Mouse (Mus musculus) adipocyte (in vitro differentiated cells): Measurements from ENCODE around the gene Ube2ql1.

Experiments used
- DNase-seq: peaks from one replicate; pipeline ENCODE4 v3.0.0-alpha.2; 2016; ENCODE audit warnings: low spot score

Ube2ql1 gene

DNA sequence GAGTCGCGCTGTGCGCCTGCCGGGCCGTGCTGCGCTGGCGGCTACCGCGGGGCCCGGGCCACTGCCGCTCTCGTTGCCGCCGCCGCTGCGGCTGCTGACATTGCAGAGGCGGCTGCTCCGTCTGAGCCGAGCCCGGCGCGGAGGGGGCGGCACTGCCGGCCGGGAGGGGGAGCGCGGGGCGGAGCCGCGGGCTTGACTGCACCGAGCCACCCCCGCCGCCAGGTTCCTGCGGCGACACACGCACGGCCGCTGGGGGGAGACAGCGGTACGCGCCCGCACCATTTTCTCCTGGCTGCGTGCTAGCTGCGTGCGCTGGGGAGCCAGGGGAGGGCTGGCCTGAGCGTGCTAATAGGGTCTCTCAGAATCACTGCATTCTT lies at the start of gene Ube2ql1:
Gene Ube2ql1 (minus strand): TSS at position 131 of the 377 bp plus-strand sequence.
- no peak for DNase-seq

DNA sequence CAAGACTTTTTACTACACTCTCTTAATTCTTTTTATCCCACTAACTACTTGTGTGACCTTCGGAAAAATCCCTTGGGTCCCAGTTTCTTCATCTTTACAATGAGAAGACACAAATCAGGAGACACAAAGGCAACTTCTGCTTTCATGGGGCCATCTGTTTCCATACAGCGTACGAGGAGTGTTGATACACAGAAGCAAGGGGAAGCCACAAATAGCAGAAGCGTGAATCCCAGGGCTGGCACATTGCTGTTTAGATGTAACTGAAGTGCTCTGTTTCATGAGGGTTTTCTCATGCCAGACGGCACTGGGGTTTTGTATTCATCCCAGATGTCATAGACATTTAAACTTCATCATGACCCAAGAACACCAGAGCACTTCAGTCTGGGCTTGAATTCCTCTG lies 49.0 kb upstream of the Ube2ql1 start:
- no peak for DNase-seq

DNA sequence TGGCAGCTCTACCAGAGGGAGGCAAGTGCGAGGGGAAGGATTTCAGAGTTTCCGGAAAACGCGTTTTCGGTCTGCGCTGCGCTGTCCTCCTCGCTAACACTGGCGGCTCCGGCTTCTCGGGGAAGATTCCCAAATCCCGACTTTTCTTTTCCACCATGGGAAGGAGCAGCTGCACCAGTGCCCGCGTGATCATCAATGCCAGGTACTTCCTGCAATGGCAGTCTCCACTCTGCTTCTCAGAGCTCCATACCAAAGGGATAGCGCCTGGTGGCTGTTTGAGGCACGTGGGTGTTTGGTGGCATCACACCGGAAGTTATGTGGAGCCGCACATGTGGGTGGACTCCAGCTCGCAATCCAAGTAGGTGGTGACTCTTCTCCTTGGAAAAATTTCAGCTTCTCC lies 38.5 kb upstream of the Ube2ql1 start:
- no peak for DNase-seq

DNA sequence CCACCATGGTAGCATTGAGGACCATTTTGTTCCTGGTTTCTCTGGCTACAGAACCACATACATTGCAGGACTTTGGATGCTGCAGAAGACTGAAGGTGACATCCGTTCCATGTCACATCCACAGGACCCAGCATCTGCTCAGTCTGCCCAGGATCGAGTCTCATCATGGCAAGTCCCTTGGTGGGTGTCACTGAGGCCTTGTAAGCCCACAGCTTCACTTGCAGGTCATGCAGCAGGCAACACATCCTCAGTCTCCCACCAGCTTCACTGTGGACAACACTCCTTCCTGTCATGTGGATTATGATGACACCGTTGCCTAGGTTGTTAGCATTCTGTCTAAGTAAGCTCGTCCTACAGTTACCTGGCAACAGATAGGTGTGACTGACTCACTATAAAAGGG lies 32.7 kb upstream of the Ube2ql1 start:
- DNase-seq, result no peak

DNA sequence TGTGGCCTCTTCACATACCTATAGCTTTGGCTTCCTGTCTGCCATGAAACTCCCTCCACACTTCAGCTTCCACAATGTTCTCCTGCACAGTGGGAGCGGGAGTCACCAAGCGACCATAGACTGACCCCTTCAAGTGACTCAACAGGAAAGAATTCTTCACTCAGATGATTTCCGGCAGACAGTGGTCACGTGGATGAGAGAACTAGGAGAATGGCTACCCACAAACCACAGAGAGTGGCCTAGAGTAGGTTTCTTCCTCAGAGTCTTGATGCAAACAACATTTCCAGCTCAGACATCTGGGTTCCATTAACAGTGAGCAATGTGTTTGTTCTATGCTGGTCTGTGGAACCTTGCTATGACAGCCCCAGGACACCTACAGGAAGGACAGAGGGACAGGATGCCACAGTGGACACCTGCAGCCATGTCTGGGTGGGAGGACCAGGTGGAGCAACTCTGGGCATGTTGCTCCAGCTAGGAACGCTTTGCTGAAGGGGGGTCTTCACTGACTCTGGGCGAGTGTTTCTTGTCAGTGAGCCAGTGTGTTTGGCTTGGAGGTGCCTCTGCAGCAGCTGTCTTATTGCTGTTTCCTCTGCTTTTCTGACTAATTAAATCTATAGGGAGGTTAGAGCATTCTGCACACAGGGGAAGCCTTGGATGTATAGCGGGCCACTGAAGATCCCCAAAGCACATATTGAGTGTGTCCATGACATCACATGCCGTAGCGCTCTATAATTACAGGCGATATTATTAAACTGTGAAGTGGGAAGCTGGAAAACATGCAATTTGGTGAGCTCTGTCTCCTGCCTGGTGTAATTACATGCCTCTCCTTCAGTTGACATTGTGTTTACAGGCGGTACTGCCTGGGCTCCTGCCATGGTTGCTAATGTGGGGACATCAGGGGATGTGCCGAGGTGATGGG lies 31.1 kb upstream of the Ube2ql1 start:
- DNase-seq, result no peak

DNA sequence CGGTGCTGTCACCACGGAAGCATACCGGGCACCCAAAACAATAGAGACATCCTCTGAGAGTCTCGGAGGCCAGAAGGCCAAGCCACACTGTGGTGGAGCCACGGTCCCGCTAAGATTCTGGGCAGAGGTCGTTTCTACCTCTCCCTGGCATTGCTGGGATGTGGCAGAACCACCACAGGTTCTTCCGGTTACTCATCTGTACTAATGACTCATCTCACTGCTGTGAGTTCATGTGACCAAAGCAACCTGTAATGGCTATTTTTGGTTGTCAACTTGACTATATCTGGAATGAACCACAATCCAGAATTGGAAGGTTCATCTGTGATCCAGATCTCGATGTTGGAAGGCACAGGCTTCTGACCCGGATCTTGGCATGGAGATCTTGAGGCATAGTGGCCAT lies 28.5 kb upstream of the Ube2ql1 start:
- DNase-seq, result no peak

DNA sequence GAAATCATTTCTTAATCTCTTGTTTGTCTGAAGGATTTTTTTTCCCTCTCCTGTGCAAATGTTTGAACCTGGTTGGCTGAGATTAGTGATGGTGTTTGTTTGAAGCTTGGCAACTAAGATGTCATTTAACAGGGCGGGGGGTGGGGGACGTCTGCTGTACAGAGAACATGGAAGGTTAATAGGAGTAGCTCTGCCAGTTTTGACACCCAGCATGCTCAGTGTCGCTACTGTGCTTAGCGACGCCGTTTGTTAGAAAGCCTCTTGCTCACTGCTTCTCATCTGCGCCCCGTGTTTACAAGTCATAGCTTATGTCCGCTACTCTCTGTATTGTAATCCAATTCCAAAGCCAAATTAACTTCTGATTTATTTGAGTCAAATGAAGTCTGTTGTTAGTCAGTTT lies 25.0 kb upstream of the Ube2ql1 start:
- no peak for DNase-seq

DNA sequence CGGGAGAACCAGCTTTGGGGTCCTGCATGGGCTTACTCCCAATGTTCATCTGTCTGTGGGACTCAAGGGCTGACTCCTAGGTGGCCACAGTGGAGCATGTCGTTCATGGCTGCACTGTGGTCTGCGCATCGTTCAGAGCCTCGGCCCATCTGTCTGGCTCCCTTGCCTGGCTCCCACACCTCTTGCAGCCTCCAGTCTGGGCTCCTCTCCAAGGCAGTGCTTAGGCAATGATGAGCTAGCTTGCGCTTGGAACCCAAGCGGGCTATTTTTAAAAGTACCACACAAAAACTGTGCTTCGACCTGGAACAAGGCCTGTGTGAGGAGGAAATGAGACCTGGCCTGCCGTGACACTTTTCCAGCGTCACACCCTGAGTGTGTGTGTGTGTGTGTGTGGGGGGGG lies 21.7 kb upstream of the Ube2ql1 start:
- peak; percentile 42 for DNase-seq

DNA sequence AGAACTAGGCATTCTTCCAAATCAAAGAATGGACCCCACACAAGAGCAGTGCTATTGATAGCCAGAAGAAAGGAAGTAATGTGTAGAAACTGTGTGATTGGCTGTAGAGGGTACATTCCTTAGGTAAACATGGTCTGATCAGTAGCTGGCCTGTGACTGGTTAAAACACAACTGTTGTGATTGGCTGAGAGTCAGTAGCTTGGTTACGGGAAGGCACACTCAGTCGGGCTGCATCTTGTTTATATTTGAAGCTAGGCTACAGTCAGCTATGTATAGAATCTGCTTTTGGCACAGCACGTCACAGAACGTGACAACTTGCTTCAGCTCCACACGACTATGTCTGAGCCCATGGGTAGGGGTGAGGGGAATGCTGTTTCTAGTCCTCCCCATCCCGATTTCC lies 19.3 kb upstream of the Ube2ql1 start:
- no peak for DNase-seq

DNA sequence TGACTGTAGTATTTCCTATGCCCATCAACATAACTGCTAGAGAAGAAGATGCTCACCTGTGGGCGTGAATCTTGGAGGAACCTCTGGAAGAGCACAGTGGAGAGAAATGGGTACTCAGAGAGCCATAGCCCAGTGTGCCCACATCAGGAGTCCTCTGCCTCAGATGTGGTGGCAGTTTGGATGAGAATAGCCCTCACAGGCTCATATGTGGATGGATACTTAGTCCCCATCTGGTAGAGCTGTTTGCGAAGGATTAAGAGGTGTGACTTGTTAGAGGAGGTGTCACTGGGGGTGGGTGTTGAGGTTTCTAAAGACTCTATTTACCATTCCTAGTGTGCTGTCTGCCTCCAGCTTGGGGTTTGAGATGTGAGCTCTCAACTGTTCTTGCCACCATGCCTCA lies 13.2 kb upstream of the Ube2ql1 start:
- DNase-seq, result no peak

DNA sequence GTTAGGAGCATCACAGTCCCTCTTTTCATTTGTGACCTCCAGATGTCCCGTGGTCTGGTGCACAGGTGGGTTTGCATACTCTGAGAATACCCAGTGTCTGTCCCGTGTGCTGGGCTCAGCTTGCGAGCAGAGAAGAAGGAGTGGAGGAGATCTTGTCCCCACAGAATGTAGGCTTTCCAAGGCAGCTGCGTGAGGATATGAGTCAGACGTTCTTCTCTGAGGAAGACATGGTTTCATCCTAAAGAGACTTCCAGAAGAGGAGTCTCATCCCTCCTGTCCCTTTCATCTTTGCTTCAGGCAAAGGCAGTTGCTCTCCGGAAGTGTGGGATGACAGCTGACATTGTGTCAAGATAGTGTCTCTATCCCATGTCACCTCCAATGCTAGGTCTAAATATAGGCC lies 11.8 kb upstream of the Ube2ql1 start:
- DNase-seq, result no peak

DNA sequence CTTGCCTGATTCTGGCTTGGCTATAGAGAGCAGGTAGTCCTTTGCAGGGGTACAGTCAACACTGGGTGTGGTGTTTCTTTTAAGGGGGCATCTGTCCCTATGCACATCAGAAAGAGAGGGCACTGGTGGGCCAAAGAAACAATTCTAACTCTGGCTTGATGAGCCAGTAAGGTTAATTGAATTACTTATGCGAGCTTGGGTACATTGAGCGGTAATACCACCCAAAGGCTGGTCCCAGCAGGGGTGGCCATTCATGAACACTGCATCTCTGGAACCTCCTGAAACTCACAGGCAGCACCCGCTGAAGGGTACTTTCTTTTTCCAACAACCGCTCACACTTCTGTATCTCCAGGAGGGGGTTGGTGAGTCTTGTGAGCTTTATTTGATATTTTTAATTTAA lies 9.1 kb upstream of the Ube2ql1 start:
- no peak for DNase-seq

DNA sequence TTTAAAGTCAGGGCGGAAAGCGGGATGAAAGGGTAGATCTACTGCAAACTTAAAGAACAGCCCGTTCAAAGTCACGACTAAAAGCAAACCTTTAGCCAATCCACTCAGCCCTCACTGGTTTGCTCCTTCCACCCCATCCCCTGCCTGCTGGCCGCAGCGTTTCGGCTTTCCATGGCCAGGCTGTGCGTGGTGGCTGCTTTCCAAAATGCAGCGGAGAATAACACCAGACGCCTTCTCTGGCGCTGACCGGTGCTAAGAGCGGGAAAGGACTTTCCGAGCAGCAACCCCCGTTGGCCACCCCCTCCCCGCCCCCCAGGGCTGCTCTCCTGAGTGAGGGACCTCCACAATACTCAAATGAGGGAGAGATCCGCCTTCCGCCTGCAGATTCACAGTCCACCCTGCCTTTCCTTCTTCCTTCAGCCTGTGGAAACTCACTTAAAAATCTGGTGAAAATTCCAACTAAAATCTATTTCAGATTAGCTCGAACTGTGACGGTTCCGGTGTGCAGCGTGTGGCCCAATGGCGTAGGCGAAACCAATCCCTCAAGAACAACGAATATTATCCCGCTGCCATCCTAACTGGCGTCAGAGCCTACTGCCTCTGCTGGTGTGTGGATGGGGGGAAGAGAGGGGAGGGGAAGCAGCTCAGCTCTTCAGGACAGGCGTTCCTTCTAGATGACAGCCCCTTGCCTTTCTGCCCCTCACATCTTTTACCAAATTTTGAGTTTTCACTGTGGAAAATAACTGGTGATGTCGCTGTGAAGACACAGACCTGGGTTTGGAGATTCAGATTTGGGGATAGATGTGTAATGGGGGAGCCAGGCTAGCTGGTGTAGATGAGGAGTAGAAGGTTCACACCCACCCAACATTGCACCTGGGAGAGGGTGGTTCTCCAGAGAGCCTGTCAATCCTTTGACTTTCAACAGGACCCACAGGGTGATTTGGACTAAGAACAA lies 919 bp upstream of the Ube2ql1 start:
- no peak for DNase-seq

DNA sequence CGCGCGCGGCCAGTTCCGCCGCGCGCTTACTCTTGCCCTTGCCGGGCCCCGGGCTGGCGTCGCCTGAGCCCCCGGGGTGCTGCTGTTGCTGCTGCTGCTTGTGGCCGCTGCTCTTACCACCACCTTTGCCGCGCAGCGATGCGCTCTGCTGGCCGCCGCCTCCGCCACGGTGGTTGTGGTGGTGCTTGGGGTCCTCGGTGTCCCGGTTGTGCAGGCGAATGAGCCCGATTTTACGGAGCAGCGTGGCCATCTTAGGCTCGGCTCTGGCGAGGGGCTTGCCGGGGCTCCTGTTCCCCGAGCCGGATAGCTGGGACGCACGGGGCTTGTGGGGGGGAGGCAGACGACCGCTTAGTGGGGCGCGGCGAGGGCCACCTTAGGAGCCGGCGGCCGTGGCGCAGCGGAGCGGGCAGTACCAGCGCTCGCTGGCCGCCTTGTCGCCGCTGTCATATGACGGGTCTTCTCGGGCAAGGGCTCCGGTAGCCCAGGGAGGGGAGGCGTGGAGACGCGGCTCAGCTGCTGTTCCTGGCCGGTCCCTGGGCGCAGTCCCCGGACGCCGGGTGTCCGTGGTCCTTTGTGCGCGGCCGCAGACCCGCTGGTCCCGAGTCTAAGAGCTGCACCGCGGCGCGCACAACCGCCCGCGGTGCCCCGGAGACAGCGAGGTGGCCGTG lies 464 bp downstream of the Ube2ql1 start:
- no peak for DNase-seq

DNA sequence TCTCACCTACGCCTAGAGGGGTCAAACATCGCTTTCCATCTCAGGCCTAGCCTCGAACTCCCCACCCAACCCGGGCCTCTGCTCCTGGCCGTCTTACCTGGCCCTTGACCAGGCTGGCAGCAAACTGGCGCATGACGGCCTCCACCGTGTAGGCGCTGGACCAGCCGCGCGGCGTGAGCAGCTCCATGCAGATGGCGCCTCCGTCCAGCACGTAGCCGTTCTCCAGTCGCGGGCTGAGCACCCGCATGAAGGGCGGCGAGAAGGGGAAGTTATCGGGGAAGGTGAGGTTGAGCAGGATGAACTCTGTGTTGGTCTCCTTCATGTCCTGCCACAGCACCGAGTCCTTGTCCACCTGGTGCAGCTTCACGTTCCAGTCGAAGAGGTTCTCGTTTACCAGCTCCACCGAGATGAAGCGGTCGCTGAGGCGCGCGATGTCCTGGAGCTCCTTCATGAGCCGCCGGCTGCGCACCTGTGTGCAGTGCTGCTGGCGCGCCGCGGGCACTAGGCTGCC lies 1.2 kb downstream of the Ube2ql1 start:
- no peak for DNase-seq

DNA sequence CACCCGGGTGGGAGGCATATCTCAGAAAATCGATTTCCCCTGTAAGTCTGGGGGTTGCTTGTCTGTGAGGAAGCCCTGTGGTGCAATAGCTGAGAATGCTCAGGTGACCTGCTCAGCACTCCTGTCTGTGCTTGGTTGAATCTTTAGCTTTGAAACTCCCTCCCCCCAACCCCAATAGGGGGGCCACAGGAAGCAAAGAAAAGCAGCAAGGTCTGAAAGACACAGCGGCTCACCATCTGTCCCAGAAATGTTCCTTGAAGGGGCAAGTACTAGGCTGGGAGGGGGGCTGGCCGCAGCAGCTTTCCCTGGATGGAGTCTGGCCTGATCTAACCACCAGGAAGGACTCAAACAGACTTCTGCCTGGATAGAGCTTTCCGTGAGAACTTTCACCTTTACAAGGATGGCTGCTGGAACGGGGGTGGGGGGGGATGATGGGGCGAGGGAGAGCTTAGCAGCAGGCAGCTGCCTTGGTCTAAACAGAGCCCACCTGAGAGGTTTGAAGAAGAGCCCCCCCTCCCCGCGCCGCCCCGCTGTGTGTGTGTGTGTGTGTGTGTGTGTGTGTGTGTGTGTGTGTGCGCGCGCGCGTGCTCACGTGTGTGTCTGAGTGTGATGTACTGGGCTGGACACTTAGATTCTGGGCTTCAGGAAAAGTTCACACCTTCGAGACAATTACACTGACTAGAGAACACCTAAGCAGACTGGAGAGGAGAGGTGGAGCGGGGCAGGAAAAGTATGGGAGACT lies 2.1 kb downstream of the Ube2ql1 start:
- no peak for DNase-seq

DNA sequence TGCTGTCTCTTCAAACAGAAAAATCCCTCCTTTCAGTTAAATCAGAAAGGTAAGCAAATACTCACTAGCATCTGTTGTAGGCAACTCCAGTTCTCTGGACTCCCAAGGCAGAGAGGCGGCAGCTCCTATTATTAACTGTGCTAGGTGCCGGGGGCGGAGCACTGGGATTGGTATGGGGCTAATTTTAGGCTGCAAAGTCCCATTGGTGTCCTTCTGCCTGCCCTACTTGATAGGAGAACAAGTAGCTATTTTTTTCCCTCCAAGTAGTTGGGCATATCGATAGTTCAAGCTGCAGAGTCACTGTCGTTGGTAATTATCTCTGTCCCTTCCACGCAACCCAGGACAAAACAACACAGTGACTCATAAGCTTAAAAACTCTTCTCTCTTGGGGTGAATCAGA lies 7.1 kb downstream of the Ube2ql1 start:
- no peak for DNase-seq

DNA sequence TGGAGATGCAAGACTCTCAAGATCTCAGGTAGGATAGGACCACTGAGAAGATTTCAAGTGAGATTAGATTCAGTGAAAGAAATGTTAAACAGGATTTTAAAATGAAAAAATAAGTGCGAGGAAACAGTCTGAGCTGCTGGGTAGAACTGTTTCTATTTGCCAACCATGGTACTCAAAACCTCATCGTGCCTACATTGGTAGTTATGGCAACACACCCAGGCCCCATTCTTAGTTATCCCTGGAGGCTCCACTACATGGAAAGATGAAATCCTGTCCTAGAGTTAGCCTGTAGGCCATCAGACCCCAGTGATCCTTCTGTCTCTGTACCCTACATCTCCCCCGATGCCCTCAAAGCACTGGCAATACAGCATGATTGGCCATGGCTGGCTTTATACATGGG lies 14.3 kb downstream of the Ube2ql1 start:
- DNase-seq, result no peak

DNA sequence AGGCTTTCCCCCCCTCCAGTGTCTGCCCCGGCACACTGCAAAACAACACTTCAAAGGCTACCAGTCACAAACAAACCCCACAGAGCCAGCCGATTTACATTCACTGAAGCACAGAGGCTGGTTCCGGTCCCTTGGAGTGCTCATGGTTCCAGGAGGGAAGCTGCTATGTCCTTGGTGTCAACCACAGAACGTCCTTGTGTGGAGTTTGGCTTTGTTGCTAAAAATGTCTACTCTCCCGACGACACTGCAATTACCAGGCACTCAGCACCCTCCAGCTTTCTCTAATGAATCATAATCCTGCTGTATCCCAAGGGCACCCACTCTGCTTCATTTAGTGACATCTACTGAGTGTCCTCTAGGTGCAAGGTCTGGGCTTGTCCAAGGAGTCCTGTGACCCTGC lies 18.5 kb downstream of the Ube2ql1 start:
- DNase-seq, result no peak

DNA sequence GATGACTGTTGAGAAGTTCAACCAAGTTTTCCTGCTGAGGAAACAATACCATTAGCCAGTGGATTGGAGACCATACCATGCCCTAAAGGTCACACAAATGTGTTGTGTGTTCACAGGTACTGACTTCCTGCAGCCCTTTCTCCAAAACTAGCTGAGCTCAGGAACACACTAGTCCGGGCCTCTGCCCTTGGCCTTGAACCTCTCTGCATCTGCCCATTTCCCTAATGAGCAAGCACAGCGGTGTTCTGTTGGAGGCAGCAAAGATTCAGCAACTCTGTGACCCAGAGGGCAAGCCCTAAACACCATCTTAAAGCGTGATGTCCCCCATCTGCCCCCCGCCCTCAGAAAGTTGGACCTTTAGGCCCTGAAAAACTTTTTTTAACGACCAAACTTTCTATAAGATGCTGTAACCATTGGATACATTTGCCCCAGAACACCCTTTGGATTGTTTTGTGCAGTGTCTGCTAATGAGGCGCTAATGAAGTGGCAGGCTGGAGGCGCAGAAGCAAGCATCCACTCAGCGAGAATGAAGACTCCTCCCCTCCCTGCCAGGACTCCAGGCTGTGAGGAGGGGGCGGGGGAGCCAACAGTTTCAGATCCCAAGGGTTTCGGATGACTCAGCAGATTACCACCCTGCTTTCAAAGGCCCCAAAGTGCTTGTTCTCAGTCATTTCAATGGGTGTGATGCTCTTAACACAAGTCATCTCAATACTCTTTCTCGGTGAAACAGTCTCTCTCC lies 21.7 kb downstream of the Ube2ql1 start:
- no peak for DNase-seq

DNA sequence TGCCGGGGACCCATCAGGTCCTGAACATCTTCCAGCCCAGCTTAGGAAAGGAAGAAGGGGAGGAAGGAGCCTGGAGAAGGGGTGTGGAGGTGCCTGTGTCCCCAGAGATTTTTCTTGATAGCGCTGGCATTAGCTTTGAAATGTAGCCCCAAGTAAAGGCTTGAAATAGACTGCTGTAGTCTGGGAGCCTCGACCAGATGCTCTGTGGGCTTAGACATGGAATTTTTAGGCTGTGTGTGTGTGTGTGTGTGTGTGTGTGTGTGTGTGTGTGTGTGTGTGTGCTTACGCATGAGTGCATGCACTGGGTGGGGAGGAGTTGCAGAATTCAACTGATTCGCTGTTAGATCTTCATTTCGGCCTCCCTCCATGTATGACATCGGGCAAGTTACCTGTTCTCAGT lies 31.5 kb downstream of the Ube2ql1 start:
- no peak for DNase-seq
